Mouse (Mus musculus) midbrain, embryonic 11.5 days (tissue): ENCODE data around the gene Susd2. TPM values are rescaled to one million over a fixed set of nuclear protein-coding genes. Genes with fewer than 3 reads are reported as not detected.
A peak's percentile ranks its signal among the peaks of the same experiment; 100 is the strongest.

Source experiments
- ATAC-seq: fragments of 200-750 bp; cut with Nextera tagmentation; 2 replicates; pipeline ENCODE4 v1.8.0; 2017; ENCODE audit warnings: moderate TSS enrichment, moderate library complexity; ENCODE audit not compliant: low FRiP score
- DNase-seq: peaks from one replicate; pipeline ENCODE4 v3.0.0; 2015; ENCODE audit warnings: low spot score; ENCODE audit errors: missing footprints
- H3K27ac ChIP-seq: fragments of 300-500 bp; sonication (generic); 2 replicates; pipeline ENCODE4 v1.5.1; 2014; ENCODE audit warnings: low read depth, low read length
- H3K27me3 ChIP-seq: fragments of 300-500 bp; sonication (generic); 2 replicates; pipeline ENCODE4 v1.6.1; 2014; ENCODE audit warnings: mild to moderate bottlenecking, low read length, moderate library complexity, mixed read lengths; ENCODE audit not compliant: control insufficient read depth, insufficient read depth
- H3K36me3 ChIP-seq: fragments of 300-500 bp; sonication (generic); 2 replicates; pipeline ENCODE4 v1.6.1; 2014; ENCODE audit warnings: mild to moderate bottlenecking, low read length, moderate library complexity, mixed read lengths; ENCODE audit not compliant: control insufficient read depth, insufficient read depth
- H3K4me1 ChIP-seq: fragments of 300-500 bp; sonication (generic); 2 replicates; pipeline ENCODE4 v1.6.1; 2014; ENCODE audit warnings: low read length; ENCODE audit not compliant: control insufficient read depth, insufficient read depth
- H3K4me2 ChIP-seq: fragments of 300-500 bp; sonication (generic); 2 replicates; pipeline ENCODE4 v1.6.1; 2014; ENCODE audit warnings: mild to moderate bottlenecking, moderate library complexity
- H3K4me3 ChIP-seq: fragments of 300-500 bp; sonication (generic); 2 replicates; pipeline ENCODE4 v1.5.1; 2014; ENCODE audit warnings: low read depth, low read length
- H3K9ac ChIP-seq: fragments of 300-500 bp; sonication (generic); 2 replicates; pipeline ENCODE4 v1.6.1; 2014; ENCODE audit warnings: low read length
- H3K9me3 ChIP-seq: fragments of 300-500 bp; sonication (generic); 2 replicates; pipeline ENCODE4 v1.6.1; 2016; ENCODE audit warnings: low read length; ENCODE audit not compliant: control insufficient read depth
- WGBS: fragments of 180-500 bp; shearing (Covaris S2); extraction: QIAGEN DNeasy Blood & Tissue Kit; methylation state at CpG from one replicate; pipeline ENCODE4 v1.1.7; 2014; 5-methylcytosine and 5-hydroxymethylcytosine counted together
- polyA plus RNA-seq: library from polyadenylated mRNA; unstranded; fragments of >200 nt; fragmentation: Nextera tagmentation; extraction: Ambion mirVana; gene quantifications from 2 replicates; pipeline ENCODE4 v1.2.1, GENCODE M21; 2014

Susd2 gene
- polyA plus RNA-seq, 1 experiment from 2014 or later, result 1.6 TPM

DNA sequence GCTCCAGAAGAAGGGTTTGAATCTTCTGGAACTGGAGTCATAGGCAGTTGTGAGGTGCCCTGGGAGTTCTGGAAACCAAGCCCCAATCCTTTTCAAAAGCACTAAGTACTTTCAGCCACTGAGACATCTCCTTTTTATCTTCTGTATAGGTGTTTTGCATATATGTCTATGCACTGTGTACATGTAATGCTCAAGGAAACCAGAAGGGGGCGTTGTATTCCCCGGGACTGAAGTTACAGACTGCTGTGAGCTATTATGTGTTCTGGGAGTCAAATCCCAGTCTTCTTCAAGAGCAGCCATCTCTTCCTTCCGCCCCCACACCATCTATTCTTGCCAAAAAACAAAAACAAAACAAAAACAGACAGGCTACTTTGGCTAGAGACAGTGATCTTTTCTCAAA, 23.0 kb downstream of the Susd2 start:
- no peak overlapping the region for H3K9ac ChIP-seq
- no peak overlapping the region for H3K4me3 ChIP-seq
- no peak for ATAC-seq
- 52% methylated on average over 3 of the region's 3 CpGs for WGBS
- no peaks in the 10 kb centered on the region for H3K36me3 ChIP-seq
- no peak for DNase-seq
- no peaks in the 10 kb centered on the region for H3K27me3 ChIP-seq
- H3K9me3 ChIP-seq, result no peaks in the 10 kb centered on the region
- no peak overlapping the region for H3K4me2 ChIP-seq
- no peak overlapping the region for H3K27ac ChIP-seq
- H3K4me1 ChIP-seq, result no peaks in the 10 kb centered on the region

DNA sequence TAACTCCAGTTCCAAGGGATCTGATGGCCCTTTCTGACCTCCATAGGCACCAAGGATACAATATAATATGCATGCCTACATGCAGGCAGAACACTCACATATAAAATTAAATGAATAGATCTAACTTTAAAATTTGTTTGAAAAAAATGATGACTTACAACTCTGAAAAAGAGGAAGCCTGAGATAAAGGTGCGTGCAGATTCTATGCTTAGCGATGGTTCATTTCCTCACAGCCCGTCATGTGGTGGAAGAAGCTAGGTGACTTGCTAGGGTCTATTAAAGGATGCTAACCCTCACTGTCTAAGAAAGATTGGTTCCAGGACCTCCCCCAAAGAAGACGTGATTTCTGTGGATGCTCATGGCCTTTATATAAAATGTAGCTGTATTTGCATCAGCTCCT, 27.8 kb downstream of the Susd2 start:
- no peak overlapping the region for H3K4me3 ChIP-seq
- H3K27me3 ChIP-seq, result no peaks in the 10 kb centered on the region
- WGBS, result 89% methylated on average over 4 of the region's 4 CpGs
- H3K27ac ChIP-seq, result no peak overlapping the region
- ATAC-seq (no peak), DNase-seq (no peak)
- no peak overlapping the region for H3K9ac ChIP-seq
- no peak overlapping the region for H3K4me2 ChIP-seq
- H3K4me1 ChIP-seq, result no peaks in the 10 kb centered on the region
- no peaks in the 10 kb centered on the region for H3K36me3 ChIP-seq
- H3K9me3 ChIP-seq, result no peaks in the 10 kb centered on the region

DNA sequence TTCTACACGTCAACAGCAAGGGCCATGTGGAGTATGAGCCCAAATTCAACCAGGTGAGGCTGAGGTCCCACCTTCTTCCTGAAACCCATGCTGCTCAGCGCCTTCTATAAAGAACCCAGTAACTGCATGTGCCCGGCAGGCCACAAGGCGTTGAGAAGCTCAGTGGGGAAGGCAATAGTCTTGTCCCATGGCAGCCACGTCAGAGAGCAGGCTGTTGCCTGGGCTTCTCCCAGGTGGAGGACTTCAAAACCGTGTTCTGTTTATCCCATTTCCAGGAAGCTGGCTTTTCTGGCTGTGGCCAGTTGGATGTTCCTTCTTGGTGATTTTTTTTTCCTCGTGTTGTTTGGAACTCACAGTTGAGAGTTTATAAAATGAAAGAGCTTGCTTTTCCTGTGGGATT, 33.3 kb downstream of the Susd2 start:
- Histone ChIP-seq H3K4me3 (no peak overlapping the region), H3K27me3 (no peaks in the 10 kb centered on the region)
- WGBS, result 59% methylated on average over 7 of the region's 7 CpGs

DNA sequence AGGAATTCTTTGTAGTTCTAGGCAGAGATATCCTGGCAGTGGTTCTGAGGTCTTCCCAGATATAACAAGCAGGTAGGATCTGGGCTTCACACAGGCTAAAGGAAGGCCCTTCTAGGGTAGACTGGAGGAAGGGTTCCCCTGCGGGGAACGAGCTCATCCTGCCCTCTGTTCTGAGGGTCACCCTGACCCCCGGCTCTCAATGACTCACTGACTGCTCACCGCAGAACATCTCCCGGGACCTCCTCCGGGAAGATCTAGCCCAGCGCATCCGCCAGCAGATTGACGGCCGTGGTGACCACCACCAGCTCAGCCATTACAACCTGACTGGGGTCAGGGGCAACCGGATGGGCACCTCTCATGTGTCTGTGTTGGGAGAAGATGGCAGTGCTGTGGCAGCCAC, 34.8 kb downstream of the Susd2 start:
- 89% methylated on average over 11 of the region's 11 CpGs for WGBS
- no peaks in the 10 kb centered on the region for H3K4me1 ChIP-seq
- no peaks in the 10 kb centered on the region for H3K36me3 ChIP-seq
- DNase-seq (no peak), ATAC-seq (no peak)
- no peak overlapping the region for H3K9ac ChIP-seq
- H3K9me3 ChIP-seq, result no peaks in the 10 kb centered on the region
- no peak overlapping the region for H3K27ac ChIP-seq
- no peak overlapping the region for H3K4me3 ChIP-seq
- H3K4me2 ChIP-seq, result no peak overlapping the region
- no peaks in the 10 kb centered on the region for H3K27me3 ChIP-seq

More for the DNA sequence above, 33.3 kb downstream of the Susd2 start:
- DNase-seq (no peak), ATAC-seq (no peak)
- no peaks in the 10 kb centered on the region for H3K36me3 ChIP-seq
- H3K9me3 ChIP-seq, result no peaks in the 10 kb centered on the region
- no peak overlapping the region for H3K27ac ChIP-seq
- no peak overlapping the region for H3K9ac ChIP-seq
- H3K4me2 ChIP-seq, result no peak overlapping the region
- H3K4me1 ChIP-seq, result no peaks in the 10 kb centered on the region

DNA sequence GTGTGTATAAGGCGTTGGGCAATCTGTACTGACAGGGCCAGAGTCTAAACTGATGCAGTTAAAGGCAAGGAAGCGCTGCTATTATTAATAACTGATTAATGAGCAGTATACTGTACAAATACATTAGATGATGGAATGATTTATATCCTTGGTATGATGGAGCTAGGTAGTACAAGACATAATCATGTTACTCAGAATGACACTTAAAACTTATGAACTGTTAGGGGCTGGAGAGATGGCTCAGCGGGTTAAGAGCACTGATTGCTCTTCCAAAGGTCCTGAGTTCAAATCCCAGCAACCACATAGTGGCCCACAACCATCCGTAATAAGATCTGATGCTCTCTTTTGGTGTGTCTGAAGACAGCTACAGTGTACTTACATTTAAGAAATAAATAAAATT, 36.6 kb downstream of the Susd2 start:
- Histone ChIP-seq H3K4me2 (no peak overlapping the region), H3K4me1 (no peaks in the 10 kb centered on the region), H3K9ac (no peak overlapping the region), H3K4me3 (no peak overlapping the region), H3K9me3 (no peaks in the 10 kb centered on the region), H3K27ac (no peak overlapping the region), H3K27me3 (no peaks in the 10 kb centered on the region), H3K36me3 (no peaks in the 10 kb centered on the region)
- ATAC-seq (no peak), DNase-seq (no peak)
- WGBS, result 86% methylated on average over 4 of the region's 4 CpGs

DNA sequence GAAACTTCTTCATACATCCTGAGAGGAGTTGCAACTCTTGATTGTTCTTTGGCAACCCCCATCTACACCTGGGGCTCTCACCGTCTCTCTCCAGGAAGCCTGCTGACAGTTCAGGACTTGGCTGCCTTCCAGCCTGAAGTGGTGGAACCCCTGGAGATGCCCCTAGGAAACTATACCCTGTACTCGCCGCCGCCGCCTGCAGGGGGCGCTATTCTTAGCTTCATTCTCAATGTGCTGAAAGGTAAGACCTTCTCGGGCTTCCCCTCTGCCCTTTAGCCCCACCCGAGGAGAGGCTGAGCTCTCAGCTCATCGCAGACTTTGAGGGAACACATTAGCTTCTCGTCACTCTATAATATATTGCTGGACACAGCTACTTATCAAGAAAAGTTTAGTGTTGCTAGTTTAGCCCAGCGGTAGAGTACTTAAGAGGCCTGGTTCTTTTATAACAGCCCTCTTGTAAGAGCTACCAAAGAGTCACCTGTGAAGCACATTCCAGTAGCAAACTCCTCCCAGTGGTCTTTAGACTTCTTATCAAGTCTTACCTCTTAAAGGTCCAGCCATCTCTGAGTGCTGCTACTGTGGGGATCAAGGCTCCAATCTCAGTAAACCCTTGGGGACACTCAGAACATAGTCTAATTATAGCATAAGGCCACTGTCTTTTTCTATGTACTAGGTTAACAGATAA, 38.5 kb downstream of the Susd2 start:
- no peak for ATAC-seq

DNA sequence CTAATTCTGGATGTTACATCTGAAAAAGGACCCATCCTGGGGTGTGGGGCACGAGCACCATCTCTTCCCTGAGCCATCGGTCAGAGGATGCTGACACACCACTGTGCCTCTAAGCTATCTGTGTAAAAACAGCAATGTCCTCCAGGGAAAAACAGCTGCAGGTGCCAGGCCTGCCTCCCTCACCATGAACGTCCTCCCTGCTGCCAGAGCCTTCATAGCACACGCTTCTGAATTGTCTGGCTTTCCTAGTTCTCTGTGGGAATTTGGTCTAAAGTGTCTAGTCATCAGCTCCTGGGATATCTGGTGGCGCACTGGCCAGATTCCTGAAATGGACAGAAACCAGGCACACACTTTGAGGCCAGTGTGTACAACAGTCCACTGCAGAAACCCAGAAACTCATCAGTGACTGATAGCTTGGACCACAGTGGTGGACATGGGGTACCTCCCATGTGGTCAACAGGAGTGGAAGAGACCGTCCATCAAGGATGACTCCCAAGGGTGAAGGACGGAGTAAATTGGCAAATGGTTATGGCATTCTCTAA, 43.5 kb downstream of the Susd2 start:
- Histone ChIP-seq H3K27me3 (no peaks in the 10 kb centered on the region), H3K4me2 (no peak overlapping the region), H3K36me3 (no peaks in the 10 kb centered on the region), H3K4me3 (no peak overlapping the region), H3K27ac (no peak overlapping the region), H3K9me3 (no peaks in the 10 kb centered on the region; the same call in 1 of the 2 replicates), H3K4me1 (no peaks in the 10 kb centered on the region), H3K9ac (no peak overlapping the region)
- WGBS, result 86% methylated on average over 7 of the region's 7 CpGs
- ATAC-seq, result no peak
- DNase-seq, result peak; percentile 84

More for the DNA sequence above, 38.5 kb downstream of the Susd2 start:
- Histone ChIP-seq H3K9ac (no peak overlapping the region), H3K36me3 (no peaks in the 10 kb centered on the region), H3K4me3 (no peak overlapping the region), H3K27ac (no peak overlapping the region), H3K4me2 (no peak overlapping the region), H3K9me3 (no peaks in the 10 kb centered on the region), H3K27me3 (no peaks in the 10 kb centered on the region), H3K4me1 (no peaks in the 10 kb centered on the region)
- 46% methylated on average over 11 of the region's 11 CpGs for WGBS
- no peak for DNase-seq

DNA sequence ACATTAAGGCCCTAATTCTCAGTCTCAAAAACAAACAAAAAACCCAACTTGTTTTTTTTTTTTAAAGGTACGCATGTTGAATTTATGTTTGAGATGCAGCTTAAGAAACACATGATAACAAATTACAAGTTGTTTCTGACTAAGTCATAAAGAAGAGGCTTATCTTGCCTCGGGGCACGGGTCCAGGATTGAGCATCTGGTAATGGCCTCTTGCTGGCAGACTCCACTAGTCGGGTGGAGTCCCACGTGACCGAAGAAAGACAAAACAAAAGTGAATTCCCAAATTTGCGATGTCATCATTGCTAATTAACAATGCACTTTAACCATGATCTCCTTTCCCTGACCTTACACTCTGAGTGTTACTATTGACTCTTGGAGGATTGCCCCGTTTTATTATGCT, 47.8 kb downstream of the Susd2 start:
- Histone ChIP-seq H3K4me3 (no peak overlapping the region), H3K36me3 (no peaks in the 10 kb centered on the region), H3K9me3 (no peaks in the 10 kb centered on the region; the same call in 1 of the 2 replicates), H3K27me3 (no peaks in the 10 kb centered on the region), H3K4me2 (no peak overlapping the region), H3K4me1 (no peaks in the 10 kb centered on the region), H3K9ac (no peak overlapping the region), H3K27ac (no peak overlapping the region)
- ATAC-seq (no peak), DNase-seq (no peak)
- WGBS, result 93% methylated on average over 8 of the region's 8 CpGs

DNA sequence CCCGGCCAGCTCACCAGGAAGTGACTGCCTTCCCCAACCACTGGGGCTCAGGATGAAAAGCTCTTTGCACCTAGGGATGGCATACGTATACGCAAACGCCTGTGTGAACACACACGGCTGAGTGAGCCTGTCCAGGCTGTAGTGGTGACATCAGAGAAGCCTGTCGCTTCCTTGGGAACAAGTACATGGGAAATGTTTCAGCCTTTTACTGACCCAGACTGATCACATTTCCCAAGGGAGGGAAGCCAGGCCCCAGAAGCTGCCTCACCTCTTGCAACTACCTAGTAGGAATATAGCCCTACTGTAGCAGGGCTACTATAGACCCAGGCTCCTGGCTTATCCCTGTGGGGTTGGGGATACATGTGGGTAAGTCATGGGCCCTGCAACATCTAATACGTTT, 51.2 kb downstream of the Susd2 start:
- no peaks in the 10 kb centered on the region for H3K36me3 ChIP-seq
- no peaks in the 10 kb centered on the region; the same call in 1 of the 2 replicates for H3K9me3 ChIP-seq
- no peak overlapping the region for H3K4me3 ChIP-seq
- H3K9ac ChIP-seq, result no peak overlapping the region
- H3K4me2 ChIP-seq, result no peak overlapping the region
- WGBS, result 88% methylated on average over 7 of the region's 7 CpGs
- ATAC-seq (no peak), DNase-seq (no peak)
- no peaks in the 10 kb centered on the region for H3K27me3 ChIP-seq
- no peak overlapping the region for H3K27ac ChIP-seq
- no peaks in the 10 kb centered on the region for H3K4me1 ChIP-seq
